ENCODE assay signal across 12 mouse cellular contexts in the genomic region with DNA sequence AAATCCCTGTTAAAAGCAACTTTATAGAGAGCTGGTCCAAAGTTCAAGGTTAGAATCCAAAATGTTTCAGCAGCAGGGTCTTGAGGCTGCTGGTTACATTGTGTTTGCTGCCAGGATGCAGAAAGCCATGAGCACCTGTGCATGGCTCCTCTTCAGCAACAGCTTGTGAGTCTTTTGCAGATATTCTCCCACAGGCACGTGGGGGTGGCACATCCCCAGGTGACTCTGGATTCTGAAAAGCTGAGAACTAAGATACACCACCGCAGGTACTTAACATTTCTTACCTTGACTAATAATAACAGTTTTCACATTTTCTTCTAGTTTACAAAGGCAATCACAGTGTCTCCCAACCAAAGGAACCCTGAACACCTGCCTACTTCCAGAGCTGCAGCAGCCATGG.
"Had no signal": no experiment of that assay in that cellular context is flagged by ENCODE, and none has a peak within 500 bp of the region (broad histone marks: within the 10 kb centered on the region; RNA-seq: fewer than 3 reads in every experiment).

No protein-coding gene starts in this region.

- DNase-seq: left cerebral cortex, postnatal 4 days; liver; liver, embryonic 13.5 days; liver, postnatal 0 days; lung, adult 18-20 months; lung, adult 2 months; lung, embryonic 14.5 days; lung, postnatal 10 days; lung, postnatal 14 days; lung, postnatal 36 days; lung, postnatal 4 days; midbrain, embryonic 14.5 days had no signal
